Mouse (Mus musculus): ENCODE measurements around the gene Whrn. TPM values are rescaled to one million over a fixed set of nuclear protein-coding genes. Genes with fewer than 3 reads are reported as not detected.

Whrn gene
- total and polyA plus RNA-seq, 2 experiments from 2014 or later = 3.8 to 13.0 TPM

GRCm38 (mm10) chr4:63385784-63386183 lies 110.0 kb downstream of the Whrn start:
- H3K9ac ChIP-seq = no peak overlapping the region
- no peak overlapping the region for H3K4me3 ChIP-seq (ENCODE audit: low read depth, low read length)
- ATAC-seq = no peak
- no peak for DNase-seq
- no peak overlapping the region for H3K4me2 ChIP-seq (ENCODE audit: low read depth)
- H3K27me3 ChIP-seq (ENCODE audit: insufficient read depth, low read length) = no peaks in the 10 kb centered on the region
- no peaks in the 10 kb centered on the region for H3K9me3 ChIP-seq (ENCODE audit: low read length)
- TF ChIP-seq CTCF (IDR thresholded peaks at IDR 0.05; ENCODE audit: low read depth) = no peak
- 53% methylated on average over 11 of the region's 11 CpGs for WGBS
- H3K27ac ChIP-seq (ENCODE audit: low read depth, low read length) = no peak overlapping the region
- peaks cover 10% of the 10 kb centered on the region for H3K4me1 ChIP-seq (ENCODE audit: insufficient read depth)
- peaks cover 21% of the 10 kb centered on the region; the same call in 1 of the 2 replicates for H3K36me3 ChIP-seq (ENCODE audit: insufficient read depth)

DNA sequence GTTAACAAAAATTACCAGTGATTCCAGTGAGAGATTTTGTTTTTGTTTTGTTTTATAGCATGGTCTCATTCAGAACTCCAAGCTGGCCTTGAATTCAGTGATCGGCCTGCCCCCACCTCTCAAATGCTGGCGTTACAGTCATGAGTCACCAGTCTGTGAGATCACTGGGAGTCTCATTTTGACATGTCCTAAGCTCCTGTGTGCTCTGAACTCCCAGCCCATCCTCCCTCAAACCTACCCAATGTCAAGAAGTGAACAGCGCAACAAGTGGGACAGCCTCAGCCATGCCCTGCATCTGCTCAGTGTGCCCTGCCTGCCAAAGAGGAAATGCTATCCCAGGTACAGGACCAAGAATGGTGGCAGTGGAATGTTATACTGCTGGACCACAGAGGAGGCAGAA lies 110.5 kb downstream of the Whrn start:
- Histone ChIP-seq H3K4me1 (ENCODE audit: insufficient read depth) (peaks cover 10% of the 10 kb centered on the region), H3K4me3 (ENCODE audit: low read depth, low read length) (no peak overlapping the region), H3K9ac (no peak overlapping the region), H3K27ac (ENCODE audit: low read depth, low read length) (no peak overlapping the region), H3K27me3 (ENCODE audit: insufficient read depth, low read length) (no peaks in the 10 kb centered on the region), H3K36me3 (ENCODE audit: insufficient read depth) (peaks cover 25% of the 10 kb centered on the region; the same call in 1 of the 2 replicates), H3K9me3 (ENCODE audit: low read length) (no peaks in the 10 kb centered on the region), H3K4me2 (ENCODE audit: low read depth) (no peak overlapping the region)
- ATAC-seq (no peak), DNase-seq (no peak)
- no peak for TF ChIP-seq CTCF (IDR thresholded peaks at IDR 0.05; ENCODE audit: low read depth)
- 88% methylated on average over 3 of the region's 3 CpGs for WGBS

DNA sequence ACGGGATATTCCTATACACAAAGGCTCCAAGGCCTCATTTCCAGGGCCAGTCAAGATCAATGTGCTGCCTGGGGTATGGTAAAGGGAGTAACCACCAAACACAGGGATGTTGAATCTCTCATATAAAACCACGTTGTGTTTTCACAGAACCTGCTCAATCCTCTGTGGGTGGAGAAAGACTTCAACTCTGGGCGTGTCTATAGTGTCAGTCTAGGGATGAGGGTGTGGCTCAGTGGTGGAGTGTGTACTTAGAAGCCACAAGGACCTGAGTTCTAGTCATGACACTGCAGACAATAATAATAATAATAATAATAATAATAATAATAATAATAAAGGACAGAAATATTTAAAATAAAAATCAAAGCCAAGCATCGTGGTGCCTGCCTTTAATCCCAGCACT lies 111.5 kb downstream of the Whrn start:
- no peak overlapping the region for H3K9ac ChIP-seq
- H3K27ac ChIP-seq (ENCODE audit: low read depth, low read length) = no peak overlapping the region
- TF ChIP-seq CTCF (IDR thresholded peaks at IDR 0.05; ENCODE audit: low read depth) = no peak
- H3K27me3 ChIP-seq (ENCODE audit: insufficient read depth, low read length) = no peaks in the 10 kb centered on the region
- 91% methylated on average over 4 of the region's 4 CpGs for WGBS
- H3K36me3 ChIP-seq (ENCODE audit: insufficient read depth) = peaks cover 35% of the 10 kb centered on the region
- DNase-seq (no peak), ATAC-seq (no peak)
- H3K4me2 ChIP-seq (ENCODE audit: low read depth) = no peak overlapping the region
- peaks cover 5% of the 10 kb centered on the region for H3K4me1 ChIP-seq (ENCODE audit: insufficient read depth)
- no peaks in the 10 kb centered on the region for H3K9me3 ChIP-seq (ENCODE audit: low read length)
- H3K4me3 ChIP-seq (ENCODE audit: low read depth, low read length) = no peak overlapping the region

GRCm38 (mm10) chr4:63383474-63383873 lies 112.3 kb downstream of the Whrn start:
- Histone ChIP-seq H3K27ac (ENCODE audit: low read depth, low read length) (no peak overlapping the region), H3K9ac (no peak overlapping the region), H3K27me3 (ENCODE audit: insufficient read depth, low read length) (no peaks in the 10 kb centered on the region), H3K36me3 (ENCODE audit: insufficient read depth) (peaks cover 42% of the 10 kb centered on the region), H3K9me3 (ENCODE audit: low read length) (no peaks in the 10 kb centered on the region), H3K4me1 (ENCODE audit: insufficient read depth) (no peaks in the 10 kb centered on the region), H3K4me2 (ENCODE audit: low read depth) (no peak overlapping the region), H3K4me3 (ENCODE audit: low read depth, low read length) (no peak overlapping the region)
- no peak for TF ChIP-seq CTCF (IDR thresholded peaks at IDR 0.05; ENCODE audit: low read depth)
- WGBS = 73% methylated on average over 12 of the region's 12 CpGs
- no peak for DNase-seq
- no peak for ATAC-seq

- Histone ChIP-seq H3K9me3 (ENCODE audit: low read length) (no peaks in the 10 kb centered on the region), H3K27ac (ENCODE audit: low read depth, low read length) (no peak overlapping the region), H3K4me2 (ENCODE audit: low read depth) (no peak overlapping the region), H3K36me3 (ENCODE audit: insufficient read depth) (peaks cover 47% of the 10 kb centered on the region), H3K4me1 (ENCODE audit: insufficient read depth) (no peaks in the 10 kb centered on the region), H3K4me3 (ENCODE audit: low read depth, low read length) (no peak overlapping the region), H3K27me3 (ENCODE audit: insufficient read depth, low read length) (no peaks in the 10 kb centered on the region), H3K9ac (no peak overlapping the region)
- no peak for DNase-seq
- TF ChIP-seq CTCF (IDR thresholded peaks at IDR 0.05; ENCODE audit: low read depth) = no peak
- ATAC-seq = no peak
- WGBS = 93% methylated on average over 4 of the region's 4 CpGs
Observed at GRCm38 (mm10) chr4:63382676-63383369, 113.0 kb downstream of the Whrn start.

GRCm38 (mm10) chr4:63377483-63377882 lies 118.3 kb downstream of the Whrn start:
- no peak overlapping the region for H3K4me2 ChIP-seq (ENCODE audit: low read depth)
- H3K9me3 ChIP-seq (ENCODE audit: low read length) = no peaks in the 10 kb centered on the region
- H3K36me3 ChIP-seq (ENCODE audit: insufficient read depth) = peaks cover 53% of the 10 kb centered on the region
- H3K4me1 ChIP-seq (ENCODE audit: insufficient read depth) = no peaks in the 10 kb centered on the region
- no peak overlapping the region for H3K4me3 ChIP-seq (ENCODE audit: low read depth, low read length)
- H3K27ac ChIP-seq (ENCODE audit: low read depth, low read length) = no peak overlapping the region
- TF ChIP-seq CTCF (IDR thresholded peaks at IDR 0.05; ENCODE audit: low read depth) = peak; percentile 48
- no peak for ATAC-seq
- no peak for DNase-seq
- 61% methylated on average over 7 of the region's 7 CpGs for WGBS
- no peak overlapping the region for H3K9ac ChIP-seq
- no peaks in the 10 kb centered on the region for H3K27me3 ChIP-seq (ENCODE audit: insufficient read depth, low read length)

DNA sequence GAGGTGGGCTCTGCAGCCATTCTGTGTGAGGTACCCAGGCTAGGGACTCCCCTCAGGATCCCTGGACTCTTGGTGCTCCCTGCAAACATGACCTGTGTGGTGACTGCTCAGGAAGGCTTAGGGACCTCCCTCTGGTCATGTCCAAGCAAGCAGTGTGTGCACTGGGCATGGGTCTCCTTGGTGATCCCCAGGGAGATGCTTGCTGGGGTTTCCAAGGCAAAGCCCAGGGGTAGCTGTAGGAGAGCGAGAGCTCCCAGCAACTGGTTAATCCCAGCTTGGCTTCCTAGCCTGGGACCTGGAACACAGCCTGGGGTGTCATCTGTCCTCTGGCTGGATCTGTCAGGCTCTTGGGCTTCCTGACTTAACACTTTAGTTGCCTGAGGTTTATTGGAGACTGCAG lies 120.4 kb downstream of the Whrn start:
- Histone ChIP-seq H3K27ac (ENCODE audit: low read depth, low read length) (no peak overlapping the region), H3K4me1 (ENCODE audit: insufficient read depth) (no peaks in the 10 kb centered on the region), H3K27me3 (ENCODE audit: insufficient read depth, low read length) (no peaks in the 10 kb centered on the region), H3K4me2 (ENCODE audit: low read depth) (no peak overlapping the region), H3K4me3 (ENCODE audit: low read depth, low read length) (no peak overlapping the region), H3K9ac (no peak overlapping the region), H3K36me3 (ENCODE audit: insufficient read depth) (peaks cover 42% of the 10 kb centered on the region), H3K9me3 (ENCODE audit: low read length) (no peaks in the 10 kb centered on the region)
- DNase-seq (peak; percentile 45), ATAC-seq (peak; percentile 58)
- no peak for TF ChIP-seq CTCF (IDR thresholded peaks at IDR 0.05; ENCODE audit: low read depth)
- 58% methylated on average over 1 of the region's 1 CpGs for WGBS

Data from forebrain, postnatal 0 days (tissue).